Mouse (Mus musculus) lung, postnatal 0 days (tissue): ENCODE measurements around the gene Asb16.

Experiments
- CTCF ChIP-seq: IDR thresholded peaks from 2 replicates; pipeline ENCODE4 v1.5.1; 2016; ENCODE audit warnings: antibody characterized with exemption, mild to moderate bottlenecking
- EP300 ChIP-seq: IDR thresholded peaks from 2 replicates; pipeline ENCODE4 v1.6.1; 2016; ENCODE audit warnings: antibody characterized with exemption, mild to moderate bottlenecking, control low read depth

DNA sequence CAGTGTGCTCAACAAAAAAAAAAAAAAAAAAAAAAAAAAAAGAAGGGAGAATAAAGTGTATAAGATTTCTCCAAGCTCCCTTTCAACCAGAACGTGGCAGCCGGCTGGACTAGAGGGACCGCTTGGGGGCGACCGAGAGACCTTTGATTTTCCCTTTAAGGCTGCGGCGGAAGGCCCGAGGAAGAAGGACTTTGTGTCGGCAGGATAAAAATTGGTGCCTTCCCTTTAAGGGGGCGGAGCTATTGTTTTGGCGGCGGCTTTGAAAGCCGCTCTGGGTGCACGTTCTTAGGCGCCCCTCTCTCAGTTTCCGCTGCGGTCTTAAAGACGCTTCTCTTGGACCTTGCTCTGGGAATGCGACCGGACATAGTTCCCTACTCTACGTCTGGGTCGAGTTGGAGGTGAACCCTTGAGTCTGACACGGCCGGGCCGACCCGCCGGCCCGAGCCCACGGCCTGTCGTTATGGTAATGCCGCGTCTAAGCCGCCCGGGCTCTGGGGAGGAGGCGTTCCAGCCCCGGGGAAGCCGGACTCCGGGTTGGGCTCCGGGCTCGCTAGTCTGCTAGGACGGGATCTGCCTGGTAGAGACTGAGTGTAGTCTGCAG is 19.8 kb upstream of the Asb16 start, which contains the start of gene BC030867:
- peak; percentile 52; the same call in 1 of the 2 replicates for TF ChIP-seq EP300
- peak; percentile 82 for TF ChIP-seq CTCF
